Mouse (Mus musculus): ENCODE measurements around the gene Ttl.

The Ttl gene

GRCm38 (mm10) chr2:129065437-129066282 is at the start of gene Ttl:
Ttl (plus strand) TSS chr2:129065942.
- peak; percentile 60 to 79 for DNase-seq (ENCODE audit: low spot score in 2 of 2)

- no peak for DNase-seq (ENCODE audit: low spot score in 2 of 2)
These were observed 45.6 kb upstream of the Ttl start for GRCm38 (mm10) chr2:129020106-129020505.

GRCm38 (mm10) chr2:129024820-129025219 is 40.9 kb upstream of the Ttl start:
- no peak for DNase-seq (ENCODE audit: low spot score in 2 of 2)

GRCm38 (mm10) chr2:129035381-129035780 is 30.4 kb upstream of the Ttl start:
- no peak for DNase-seq (ENCODE audit: low spot score in 2 of 2)

- peak in 1 of 2 experiments; percentile 9 for DNase-seq (ENCODE audit: low spot score in 2 of 2)
These were observed 27.3 kb upstream of the Ttl start for GRCm38 (mm10) chr2:129038426-129038936.

- DNase-seq (ENCODE audit: low spot score in 2 of 2) = peak; percentile 40 to 51
These were observed 26.7 kb upstream of the Ttl start for GRCm38 (mm10) chr2:129038937-129039631.

- peak in 1 of 2 experiments; percentile 14 for DNase-seq (ENCODE audit: low spot score in 2 of 2)
These were observed 25.2 kb upstream of the Ttl start for GRCm38 (mm10) chr2:129040567-129040966.

- no peak for DNase-seq (ENCODE audit: low spot score in 2 of 2)
These were observed 19.4 kb upstream of the Ttl start for GRCm38 (mm10) chr2:129046172-129046845.

- no peak for DNase-seq (ENCODE audit: low spot score in 2 of 2)
These were observed 18.9 kb upstream of the Ttl start for GRCm38 (mm10) chr2:129046846-129047196.

GRCm38 (mm10) chr2:129047811-129048210 is 17.9 kb upstream of the Ttl start, which contains the start of gene Vinac1:
Vinac1 (minus strand) TSS chr2:129048172.
- DNase-seq (ENCODE audit: low spot score in 2 of 2) = no peak

- DNase-seq (ENCODE audit: low spot score in 2 of 2) = no peak
These were observed 13.2 kb upstream of the Ttl start for GRCm38 (mm10) chr2:129052451-129052983.

GRCm38 (mm10) chr2:129055741-129056140 is 10.0 kb upstream of the Ttl start:
- no peak for DNase-seq (ENCODE audit: low spot score in 2 of 2)

- DNase-seq (ENCODE audit: low spot score in 2 of 2) = peak in 1 of 2 experiments; percentile 44
These were observed 9.1 kb upstream of the Ttl start for GRCm38 (mm10) chr2:129056597-129056996.

- no peak for DNase-seq (ENCODE audit: low spot score in 2 of 2)
These were observed 8.5 kb upstream of the Ttl start for GRCm38 (mm10) chr2:129057256-129057655.

- DNase-seq (ENCODE audit: low spot score in 2 of 2) = no peak
These were observed 7.8 kb upstream of the Ttl start for GRCm38 (mm10) chr2:129057920-129058361.

GRCm38 (mm10) chr2:129061456-129062059 is 4.2 kb upstream of the Ttl start:
- no peak for DNase-seq (ENCODE audit: low spot score in 2 of 2)

GRCm38 (mm10) chr2:129066326-129066725 is 584 bp downstream of the Ttl start:
- DNase-seq (ENCODE audit: low spot score in 2 of 2) = peak; percentile 33 to 43

- DNase-seq (ENCODE audit: low spot score in 2 of 2) = no peak
These were observed 4.6 kb downstream of the Ttl start for GRCm38 (mm10) chr2:129070296-129070695.

- peak in 1 of 2 experiments; percentile 31 for DNase-seq (ENCODE audit: low spot score in 2 of 2)
These were observed 12.6 kb downstream of the Ttl start for GRCm38 (mm10) chr2:129078313-129078712.

- no peak for DNase-seq (ENCODE audit: low spot score in 2 of 2)
These were observed 13.5 kb downstream of the Ttl start for GRCm38 (mm10) chr2:129079194-129079593.

- no peak for DNase-seq (ENCODE audit: low spot score in 2 of 2)
These were observed 15.4 kb downstream of the Ttl start for GRCm38 (mm10) chr2:129081097-129081496.
